Mouse (Mus musculus) kidney, adult 11 months (tissue): ENCODE data around the gene Iqcj.
"Not testable (repeated sequence)": the region's sequence is repeated elsewhere in the genome, so short reads cannot be mapped to it uniquely, and the experiment has no call there.

ENCODE experiments used
- DNase-seq: peaks from one replicate; pipeline ENCODE4 v3.0.0; 2022

Iqcj gene

GRCm38 (mm10) chr3:68085024-68085423 is 193.0 kb downstream of the Iqcj start:
- no peak for DNase-seq

DNA sequence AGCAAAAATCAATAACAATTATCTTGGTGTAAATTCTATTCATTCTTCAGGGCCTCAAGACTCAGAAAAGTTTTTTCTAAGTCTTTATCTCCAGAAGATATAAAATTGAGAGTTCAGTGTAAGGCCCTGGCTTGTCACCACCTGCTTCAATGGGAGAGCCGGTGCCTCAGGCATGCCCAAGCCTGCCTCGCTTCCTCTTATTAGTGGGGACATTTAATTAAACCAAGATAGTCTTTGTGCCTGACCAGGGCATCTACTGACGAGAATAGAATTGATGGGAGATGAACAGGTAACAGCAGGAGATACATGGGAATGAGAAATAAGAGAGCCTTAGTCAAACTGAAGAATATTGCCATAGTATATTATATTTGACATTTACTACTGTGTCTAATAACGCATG is 200.1 kb downstream of the Iqcj start:
- DNase-seq: no peak

DNA sequence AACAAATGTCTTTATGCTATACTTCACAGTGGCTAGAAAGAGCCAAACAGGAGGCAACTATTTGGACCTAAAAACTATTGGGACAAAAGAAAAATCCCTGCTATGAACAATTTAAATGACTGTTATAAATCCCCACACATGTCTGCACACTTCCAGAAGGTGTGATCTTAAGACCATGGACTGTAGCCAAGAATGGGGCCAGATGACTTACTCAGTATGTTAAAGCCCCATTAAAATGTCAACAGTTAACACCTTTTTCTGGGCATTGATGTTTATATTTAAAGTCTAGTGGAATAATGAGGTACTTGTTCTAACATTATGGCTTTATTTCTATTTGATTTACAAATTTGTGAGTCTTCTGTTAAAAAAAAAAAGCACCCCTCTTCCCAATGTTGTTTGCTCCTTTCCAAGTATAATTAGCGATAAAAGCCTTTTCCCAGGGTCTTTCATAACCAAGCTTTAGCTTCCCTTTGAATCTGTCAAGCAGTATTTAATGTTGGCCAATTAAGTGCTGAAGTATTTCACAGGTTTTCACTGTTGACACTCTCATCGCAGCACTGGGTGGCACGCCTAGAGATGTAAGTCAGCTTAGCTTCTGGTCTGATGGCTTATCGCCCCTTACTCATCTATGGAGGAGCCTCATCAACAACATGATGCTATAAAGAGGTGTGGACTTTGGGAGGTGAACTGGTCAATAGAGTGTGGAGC is 204.9 kb downstream of the Iqcj start:
- DNase-seq: no peak

GRCm38 (mm10) chr3:68099561-68099960 is 207.5 kb downstream of the Iqcj start:
- not testable (repeated sequence) for DNase-seq

DNA sequence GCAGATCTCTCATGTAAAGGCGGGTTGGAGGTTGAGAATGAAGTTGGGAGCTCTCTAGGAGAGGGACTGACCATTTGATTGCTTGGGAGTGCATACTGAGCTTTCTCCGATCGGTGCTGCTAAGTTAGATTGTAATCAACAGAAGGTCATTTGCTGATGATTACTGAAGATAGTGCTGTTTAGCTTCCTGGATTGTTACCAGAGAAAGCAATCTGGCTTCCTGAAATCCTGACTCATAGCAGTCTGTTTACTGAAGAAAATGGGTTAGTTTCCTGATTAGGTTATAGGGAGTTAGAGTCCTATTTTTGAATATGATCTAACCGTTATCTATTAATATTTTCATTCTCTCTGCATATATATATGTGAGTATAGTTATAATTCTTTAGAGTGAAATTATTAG is 209.3 kb downstream of the Iqcj start:
- no peak for DNase-seq

- DNase-seq: no peak
These were observed 213.2 kb downstream of the Iqcj start for GRCm38 (mm10) chr3:68105081-68105685.
